Mouse (Mus musculus): ENCODE measurements around the gene Megf6.

DNA sequence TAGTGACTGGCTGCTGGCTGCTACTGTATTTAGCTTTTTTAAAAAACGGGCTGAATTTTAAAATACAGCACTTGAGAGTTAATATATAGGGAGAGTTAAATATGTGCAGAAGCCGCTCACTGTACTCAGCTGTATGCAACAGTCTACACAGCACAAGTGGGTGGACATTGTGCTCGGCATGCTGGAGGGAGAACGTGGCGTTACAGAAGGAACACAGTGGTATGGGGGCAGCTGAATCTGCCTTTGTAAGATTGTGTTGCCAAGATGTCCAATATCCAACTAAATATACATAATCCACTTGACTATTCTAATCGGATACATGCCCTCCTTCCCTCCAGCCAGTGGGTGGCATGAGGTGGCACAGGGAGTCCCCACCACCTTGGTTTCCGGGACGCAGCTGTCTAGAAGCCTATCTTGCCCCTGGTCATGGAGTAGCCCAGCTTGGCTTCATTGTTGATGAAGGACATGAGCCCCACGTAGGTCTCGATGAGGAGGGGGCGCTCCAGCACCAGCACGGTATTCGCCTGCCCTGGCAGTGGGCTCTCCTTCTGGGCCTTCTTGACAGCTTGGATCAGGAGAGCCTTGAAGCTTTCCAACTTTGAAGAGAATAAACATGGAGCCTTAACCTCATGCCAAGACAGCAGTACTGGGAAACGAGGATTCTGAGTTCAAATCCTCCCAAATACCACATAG, 12.4 kb upstream of the Megf6 start:
- TF ChIP-seq POLR2A (IDR thresholded peaks at IDR 0.05; ENCODE audit: low read depth, low read length): no peak
- no peak for TF ChIP-seq CTCF (conservative IDR thresholded peaks at IDR 0.05; ENCODE audit: insufficient read depth, insufficient read length, low read depth, low read length)
